Mouse (Mus musculus) intestine, embryonic 16.5 days (tissue): Measurements from ENCODE around the gene Sez6l2. TPM values are rescaled to one million over a fixed set of nuclear protein-coding genes. Genes with fewer than 3 reads are reported as not detected.

Source experiments
- ATAC-seq: fragments of 200-750 bp; cut with Nextera tagmentation; 2 replicates; pipeline ENCODE4 v1.8.0; 2017; ENCODE audit warnings: moderate TSS enrichment, moderate library complexity
- H3K27ac ChIP-seq: fragments of 300-500 bp; sonication (generic); 2 replicates; pipeline ENCODE4 v1.5.1; 2014; ENCODE audit warnings: mild to moderate bottlenecking, low read length
- H3K27me3 ChIP-seq: fragments of 300-500 bp; sonication (generic); replicated peaks from 2 replicates; pipeline ENCODE4 v1.6.1; 2014; ENCODE audit warnings: low read length, control low read depth, mixed read lengths; ENCODE audit not compliant: control insufficient read depth, insufficient read depth
- H3K36me3 ChIP-seq: fragments of 300-500 bp; sonication (generic); 2 replicates; pipeline ENCODE4 v1.6.1; 2014; ENCODE audit warnings: low read length, control low read depth; ENCODE audit not compliant: control insufficient read depth, insufficient read depth
- H3K4me1 ChIP-seq: fragments of 300-500 bp; sonication (generic); 2 replicates; pipeline ENCODE4 v1.6.1; 2014; ENCODE audit warnings: low read length, control low read depth, mixed read lengths; ENCODE audit not compliant: control insufficient read depth, insufficient read depth
- H3K4me2 ChIP-seq: fragments of 300-500 bp; sonication (generic); 2 replicates; pipeline ENCODE4 v1.6.1; 2014; ENCODE audit warnings: low read depth, low read length, control low read depth
- H3K4me3 ChIP-seq: fragments of 300-500 bp; sonication (generic); 2 replicates; pipeline ENCODE4 v1.5.1; 2014; ENCODE audit warnings: mild to moderate bottlenecking, low read length
- H3K9ac ChIP-seq: fragments of 300-500 bp; sonication (generic); 2 replicates; pipeline ENCODE4 v1.6.1; 2014; ENCODE audit warnings: low read depth, low read length
- H3K9me3 ChIP-seq: fragments of 300-500 bp; sonication (generic); 2 replicates; pipeline ENCODE4 v1.6.1; 2016; ENCODE audit warnings: low read length, control low read depth; ENCODE audit not compliant: control insufficient read depth
- WGBS: fragments of 180-500 bp; shearing (Covaris S2); extraction: QIAGEN DNeasy Blood & Tissue Kit; methylation state at CpG from one replicate; pipeline ENCODE4 v1.1.7; 2014; 5-methylcytosine and 5-hydroxymethylcytosine counted together
- polyA plus RNA-seq: library from polyadenylated mRNA; unstranded; fragments of >200 nt; fragmentation: Nextera tagmentation; extraction: Ambion mirVana; gene quantifications from 2 replicates; pipeline ENCODE4 v1.2.1, GENCODE M21; 2015

Gene Sez6l2
- polyA plus RNA-seq, 1 experiment from 2014 or later = 1.5 TPM

DNA sequence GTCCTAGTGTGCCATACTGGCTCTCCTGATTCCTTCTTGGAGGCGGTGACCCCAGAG, 25.4 kb downstream of the Sez6l2 start, which contains the start of gene Cdipt:
Cdipt (plus strand) TSS at position 22 of the 57 bp plus-strand sequence.
- Histone ChIP-seq H3K9ac (peak within 1 kb of the TSS; percentile 99), H3K4me1 (peaks cover 10% of the 10 kb centered on the region; the same call in 1 of the 2 replicates), H3K27ac (peak within 1 kb of the TSS; percentile 98), H3K4me3 (peak within 1 kb of the TSS; percentile 100), H3K4me2 (peak within 1 kb of the TSS; percentile 69), H3K36me3 (peaks cover 21% of the 10 kb centered on the region), H3K9me3 (no peaks in the 10 kb centered on the region), H3K27me3 (no peaks in the 10 kb centered on the region)
- 0% methylated on average over 1 of the region's 1 CpGs for WGBS
- ATAC-seq = no peak

DNA sequence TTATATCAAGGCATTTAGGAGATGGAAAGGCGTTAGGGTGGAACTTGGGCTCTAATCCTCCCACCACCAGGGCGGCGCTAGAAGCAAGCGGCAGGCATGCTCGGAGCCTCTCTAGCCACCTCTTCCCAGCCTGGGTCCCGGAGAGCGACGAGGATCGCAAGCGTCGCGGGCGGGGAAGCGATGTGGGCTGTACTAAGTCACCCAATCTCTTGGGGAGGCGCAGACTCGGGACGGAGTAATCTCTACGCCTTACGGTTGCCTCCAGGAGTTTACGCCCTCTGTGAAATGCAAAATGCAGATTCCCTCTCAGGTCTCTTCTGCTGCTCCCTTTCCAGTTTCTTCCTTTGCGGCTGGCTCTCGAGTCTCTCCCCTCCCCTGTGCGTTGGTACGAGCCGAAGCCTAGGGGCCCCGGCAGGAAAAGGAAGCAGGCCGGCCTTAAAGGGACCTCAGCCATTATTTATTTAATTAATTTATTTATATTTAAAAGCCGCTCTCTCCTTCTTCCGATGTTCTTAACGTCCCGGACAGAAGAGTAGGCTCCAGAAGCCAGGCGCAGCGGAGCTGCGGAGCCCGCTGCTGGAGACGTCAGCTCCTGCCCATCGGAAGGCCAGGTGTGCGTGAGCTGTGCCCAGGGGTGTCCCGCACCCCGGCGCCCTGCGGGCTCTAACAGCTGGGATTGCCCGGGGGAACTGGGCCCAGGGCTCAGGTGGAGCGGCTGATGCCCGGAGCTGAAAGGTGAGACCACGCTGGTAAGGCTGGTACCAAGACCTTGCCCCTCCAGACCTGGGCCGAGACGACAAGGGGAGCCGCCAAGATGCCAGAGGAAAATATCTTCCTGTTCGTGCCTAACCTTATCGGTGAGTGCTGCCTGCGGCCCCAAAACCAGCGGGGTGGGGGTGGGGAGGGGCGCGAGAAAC, 25.8 kb downstream of the Sez6l2 start, which contains the start of gene Cdiptos:
Cdiptos (minus strand) TSS at position 149 of the 917 bp plus-strand sequence.
- Histone ChIP-seq H3K4me2 (peak within 1 kb of the TSS; percentile 69), H3K27ac (peak within 1 kb of the TSS; percentile 98), H3K27me3 (no peaks in the 10 kb centered on the region), H3K9me3 (no peaks in the 10 kb centered on the region), H3K9ac (peak within 1 kb of the TSS; percentile 99), H3K4me1 (peaks cover 10% of the 10 kb centered on the region; the same call in 1 of the 2 replicates), H3K36me3 (peaks cover 24% of the 10 kb centered on the region), H3K4me3 (peak within 1 kb of the TSS; percentile 100)
- peak; percentile 93 for ATAC-seq
- under 1% methylated on average over 55 of the region's 55 CpGs for WGBS

DNA sequence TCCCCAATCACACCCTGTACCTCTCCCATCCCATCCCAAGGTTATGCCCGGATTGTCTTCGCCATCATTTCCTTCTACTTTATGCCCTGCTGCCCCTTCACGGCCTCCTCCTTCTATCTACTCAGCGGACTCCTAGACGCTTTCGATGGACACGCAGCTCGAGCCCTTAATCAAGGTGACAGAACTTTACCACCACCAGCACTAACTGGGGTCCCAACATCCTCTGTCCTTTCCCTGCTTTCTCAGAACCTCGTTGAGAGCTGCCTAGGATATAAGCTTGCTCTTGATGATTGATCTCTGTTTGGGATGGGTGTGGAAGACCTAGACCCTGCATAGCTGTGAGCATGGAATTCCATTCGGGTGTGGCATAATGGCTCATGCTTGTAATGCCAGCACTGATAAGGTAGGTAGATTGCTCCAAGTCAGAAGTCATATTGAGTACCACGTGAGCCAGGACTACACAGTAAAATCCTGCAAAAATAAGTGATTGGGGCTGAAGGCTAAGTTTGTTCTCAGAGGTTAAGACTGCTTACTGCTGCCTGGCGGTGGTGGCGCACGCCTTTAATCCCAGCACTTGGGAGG, 26.6 kb downstream of the Sez6l2 start:
- H3K4me2 ChIP-seq = peak overlapping the region; percentile 69
- peak overlapping the region; percentile 100 for H3K4me3 ChIP-seq
- peak overlapping the region; percentile 99 for H3K9ac ChIP-seq
- no peaks in the 10 kb centered on the region for H3K27me3 ChIP-seq
- peaks cover 24% of the 10 kb centered on the region for H3K36me3 ChIP-seq
- H3K27ac ChIP-seq = peak overlapping the region; percentile 98
- H3K9me3 ChIP-seq = no peaks in the 10 kb centered on the region
- peaks cover 10% of the 10 kb centered on the region; the same call in 1 of the 2 replicates for H3K4me1 ChIP-seq
- WGBS = 22% methylated on average over 14 of the region's 14 CpGs
- peak; percentile 64 for ATAC-seq

DNA sequence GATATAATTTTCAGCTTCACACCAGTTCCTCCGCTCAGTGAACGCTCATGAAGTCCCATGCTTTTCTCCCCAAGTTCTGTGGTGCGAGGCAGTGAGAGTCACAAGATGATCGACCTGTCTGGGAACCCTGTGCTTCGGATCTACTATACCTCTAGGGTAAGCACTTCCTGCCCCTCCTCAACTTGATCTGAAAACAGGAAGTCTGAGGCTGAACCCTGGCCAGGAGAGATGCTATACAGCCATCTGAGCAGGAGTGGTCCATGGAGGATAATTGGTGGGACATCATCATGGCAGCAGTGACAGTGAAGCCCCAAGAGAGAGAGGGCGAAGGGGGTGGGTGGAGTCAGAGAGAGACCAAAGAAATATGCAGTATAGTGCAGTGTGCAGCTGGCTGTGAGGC, 28.5 kb downstream of the Sez6l2 start:
- H3K27ac ChIP-seq = no peak overlapping the region
- ATAC-seq = no peak

DNA sequence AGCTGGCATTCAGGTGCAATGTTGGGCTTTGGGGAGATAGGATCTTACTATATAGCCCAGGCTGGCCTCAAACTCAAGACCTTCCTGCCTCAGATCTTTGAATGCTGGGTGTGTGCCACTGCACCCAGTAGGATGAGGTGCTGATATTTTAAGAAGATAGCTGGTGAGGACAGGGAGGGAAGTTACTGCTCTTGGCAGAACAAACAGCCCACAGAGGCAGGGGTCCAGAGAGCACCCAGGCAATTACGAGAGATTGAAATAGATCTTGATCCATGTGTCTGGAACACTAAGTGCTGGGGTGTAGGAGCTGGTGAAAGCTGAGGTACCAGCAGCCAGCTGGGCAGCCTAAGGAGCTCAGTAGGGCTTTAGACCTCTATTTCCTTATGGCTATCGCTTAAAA, 31.2 kb downstream of the Sez6l2 start:
- Histone ChIP-seq H3K27ac (no peak overlapping the region; the same call in 1 of the 2 replicates), H3K9me3 (no peaks in the 10 kb centered on the region), H3K4me3 (no peak overlapping the region), H3K27me3 (no peaks in the 10 kb centered on the region), H3K36me3 (peaks cover 24% of the 10 kb centered on the region), H3K4me1 (peaks cover 15% of the 10 kb centered on the region), H3K4me2 (no peak overlapping the region), H3K9ac (no peak overlapping the region)
- ATAC-seq = no peak
- 88% methylated on average over 2 of the region's 2 CpGs for WGBS

More for the DNA sequence above, 28.5 kb downstream of the Sez6l2 start:
- peaks cover 17% of the 10 kb centered on the region for H3K4me1 ChIP-seq
- H3K9me3 ChIP-seq = no peaks in the 10 kb centered on the region
- no peaks in the 10 kb centered on the region for H3K27me3 ChIP-seq
- H3K36me3 ChIP-seq = peaks cover 24% of the 10 kb centered on the region
- H3K4me3 ChIP-seq = no peak overlapping the region
- no peak overlapping the region; the same call in 1 of the 2 replicates for H3K4me2 ChIP-seq
- 92% methylated on average over 6 of the region's 6 CpGs for WGBS
- H3K9ac ChIP-seq = no peak overlapping the region

DNA sequence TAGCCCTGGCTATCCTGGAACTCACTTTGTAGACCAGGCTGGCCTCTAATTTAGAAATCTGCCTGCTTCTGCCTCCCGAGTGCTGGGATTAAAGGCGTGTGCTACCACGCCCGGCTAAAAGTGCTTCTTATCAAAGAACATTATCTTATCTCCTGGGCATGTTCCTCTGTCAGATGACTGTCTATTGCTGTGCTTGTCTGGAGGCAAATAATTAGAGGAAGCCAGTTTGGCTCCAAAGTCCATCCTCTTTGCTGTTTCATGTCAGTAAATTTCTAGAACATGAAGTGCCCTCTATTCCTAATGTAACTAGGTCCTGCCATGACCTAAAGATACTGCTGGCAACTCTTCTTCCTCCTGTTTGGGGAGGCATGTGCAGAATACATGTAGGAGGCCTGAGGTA, 31.7 kb downstream of the Sez6l2 start:
- Histone ChIP-seq H3K4me2 (no peak overlapping the region), H3K9ac (no peak overlapping the region), H3K4me3 (no peak overlapping the region), H3K4me1 (peaks cover 15% of the 10 kb centered on the region), H3K9me3 (no peaks in the 10 kb centered on the region), H3K27me3 (no peaks in the 10 kb centered on the region), H3K36me3 (peaks cover 24% of the 10 kb centered on the region), H3K27ac (peak overlapping the region; percentile 51; the same call in 1 of the 2 replicates)
- ATAC-seq = peak; percentile 45
- 63% methylated on average over 4 of the region's 4 CpGs for WGBS

DNA sequence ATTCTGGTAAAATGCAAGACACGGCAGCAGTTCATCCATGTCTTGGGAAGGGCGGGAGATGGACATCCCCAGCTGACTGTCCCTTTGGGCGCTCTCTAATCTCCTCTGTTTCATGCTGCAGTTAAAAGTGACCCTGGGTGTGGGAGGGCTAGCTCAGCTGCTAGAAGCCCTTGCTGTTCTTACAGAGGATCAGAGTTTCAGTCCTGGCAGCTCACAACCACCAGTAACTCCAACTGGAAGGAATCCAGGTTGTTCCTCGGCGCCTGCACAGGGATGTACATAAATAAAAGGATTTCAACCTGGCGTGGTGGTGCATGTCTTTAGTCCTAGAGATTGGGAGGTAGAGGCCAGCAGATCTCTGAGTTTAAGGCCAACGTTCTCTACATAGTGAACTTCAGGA, 32.8 kb downstream of the Sez6l2 start:
- WGBS = 74% methylated on average over 7 of the region's 7 CpGs
- no peaks in the 10 kb centered on the region for H3K27me3 ChIP-seq
- H3K4me2 ChIP-seq = no peak overlapping the region
- H3K4me3 ChIP-seq = no peak overlapping the region
- H3K9me3 ChIP-seq = no peaks in the 10 kb centered on the region
- H3K4me1 ChIP-seq = peaks cover 15% of the 10 kb centered on the region
- H3K36me3 ChIP-seq = peaks cover 21% of the 10 kb centered on the region
- peak overlapping the region; percentile 36; the same call in 1 of the 2 replicates for H3K27ac ChIP-seq
- ATAC-seq = no peak
- no peak overlapping the region for H3K9ac ChIP-seq

DNA sequence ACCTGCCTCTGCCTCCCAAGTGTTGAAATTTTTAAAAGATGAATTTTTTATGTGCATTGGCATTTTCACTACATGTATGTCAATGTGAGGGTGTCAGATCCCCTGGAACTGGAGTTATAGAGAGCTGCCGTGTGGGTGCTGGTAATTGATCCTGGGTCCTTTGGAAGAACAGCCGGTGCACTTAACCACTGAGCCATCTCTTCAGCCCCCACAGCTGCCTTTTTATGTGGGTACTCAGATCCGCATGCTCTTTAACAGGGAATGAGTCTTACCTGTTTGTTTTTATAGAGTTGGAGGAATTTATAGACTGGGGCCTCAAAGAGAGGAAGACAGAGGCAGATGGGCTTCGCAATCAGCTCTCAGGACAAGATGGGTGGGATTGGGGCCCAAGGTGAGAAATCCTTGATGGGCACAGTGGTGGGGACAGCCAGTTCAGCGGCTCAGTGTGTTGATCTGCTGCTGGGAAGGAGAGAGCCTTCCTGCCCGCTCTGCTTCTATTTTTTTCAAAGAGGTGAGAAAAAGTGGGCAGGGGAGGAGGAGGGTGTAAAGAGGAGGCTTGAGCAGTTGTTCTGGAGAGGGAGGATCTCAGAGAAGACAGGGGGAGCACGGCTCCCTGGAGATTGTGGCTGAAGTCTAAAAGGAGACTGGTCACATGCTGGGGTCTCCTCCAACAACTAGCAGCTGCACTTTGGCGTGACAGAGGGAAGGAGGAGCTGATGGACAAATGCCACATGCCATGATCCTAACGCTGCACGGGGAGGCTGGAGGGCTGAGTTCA, 34.5 kb downstream of the Sez6l2 start:
- no peak for ATAC-seq
- 46% methylated on average over 10 of the region's 10 CpGs for WGBS
- H3K27ac ChIP-seq = no peak overlapping the region
- H3K27me3 ChIP-seq = no peaks in the 10 kb centered on the region
- no peak overlapping the region for H3K4me2 ChIP-seq
- no peak overlapping the region for H3K9ac ChIP-seq
- no peak overlapping the region for H3K4me3 ChIP-seq
- H3K4me1 ChIP-seq = peaks cover 11% of the 10 kb centered on the region
- H3K9me3 ChIP-seq = no peaks in the 10 kb centered on the region
- peaks cover 7% of the 10 kb centered on the region for H3K36me3 ChIP-seq

DNA sequence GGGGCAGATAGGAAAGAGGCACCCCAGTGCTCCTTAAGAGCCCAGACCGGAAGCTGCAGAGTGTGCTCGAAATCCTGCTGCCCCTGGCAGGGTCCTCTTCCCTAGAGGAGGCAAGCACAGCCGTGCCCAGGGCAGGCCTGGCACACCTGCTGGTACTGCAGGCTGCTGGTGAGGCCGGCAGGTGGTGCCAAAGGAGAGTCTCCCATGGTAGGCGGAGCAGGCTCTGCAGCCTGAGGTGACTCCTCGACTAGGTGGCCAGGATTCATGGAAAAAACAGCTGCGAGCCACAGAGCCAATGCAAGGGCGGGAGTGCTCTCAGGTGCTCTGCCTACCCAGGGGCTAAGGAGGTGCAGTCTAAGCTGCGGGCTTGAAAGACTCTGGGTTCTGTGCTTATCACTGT, 36.0 kb downstream of the Sez6l2 start:
- Histone ChIP-seq H3K4me1 (peaks cover 11% of the 10 kb centered on the region), H3K27ac (no peak overlapping the region), H3K27me3 (no peaks in the 10 kb centered on the region), H3K4me3 (no peak overlapping the region), H3K36me3 (no peaks in the 10 kb centered on the region), H3K9me3 (no peaks in the 10 kb centered on the region), H3K4me2 (no peak overlapping the region), H3K9ac (no peak overlapping the region)
- 42% methylated on average over 9 of the region's 9 CpGs for WGBS
- peak; percentile 65; the same call in 1 of the 2 replicates for ATAC-seq
